Mouse (Mus musculus): ENCODE measurements around the gene Vps11.
"Not testable (repeated sequence)": the region's sequence is repeated elsewhere in the genome, so short reads cannot be mapped to it uniquely, and the experiment has no call there.

Gene Vps11

GRCm38 (mm10) chr9:44335331-44336092, 26.0 kb downstream of the Vps11 start:
- DNase-seq (ENCODE audit: low spot score in 2 of 2): peak; percentile 25 to 34

- peak; percentile 99 to 100 for DNase-seq (ENCODE audit: low spot score in 2 of 2)
These were observed 26.8 kb downstream of the Vps11 start, which contains the start of gene H2afx for GRCm38 (mm10) chr9:44334396-44335330. TSS of gene H2afx (plus strand) at chr9:44334694.

GRCm38 (mm10) chr9:44332918-44333638, 28.4 kb downstream of the Vps11 start:
- no peak for DNase-seq (ENCODE audit: low spot score in 2 of 2)

- DNase-seq (ENCODE audit: low spot score in 2 of 2): no peak
These were observed 30.7 kb downstream of the Vps11 start for GRCm38 (mm10) chr9:44330736-44331135.

GRCm38 (mm10) chr9:44327926-44328325, 33.5 kb downstream of the Vps11 start:
- DNase-seq (ENCODE audit: low spot score in 2 of 2): no peak

GRCm38 (mm10) chr9:44327064-44327711, 34.3 kb downstream of the Vps11 start:
- DNase-seq (ENCODE audit: low spot score in 2 of 2): peak; percentile 60 to 70

GRCm38 (mm10) chr9:44326371-44327063, 35.0 kb downstream of the Vps11 start:
- peak; percentile 88 to 90 for DNase-seq (ENCODE audit: low spot score in 2 of 2)

GRCm38 (mm10) chr9:44325768-44326370, 35.6 kb downstream of the Vps11 start, which contains the start of gene Dpagt1:
TSS of gene Dpagt1 (plus strand) at chr9:44326019.
- DNase-seq (ENCODE audit: low spot score in 2 of 2): no peak

GRCm38 (mm10) chr9:44325032-44325767, 36.3 kb downstream of the Vps11 start:
- DNase-seq (ENCODE audit: low spot score in 2 of 2): not testable (repeated sequence)

- DNase-seq (ENCODE audit: low spot score in 2 of 2): no peak
These were observed 37.3 kb downstream of the Vps11 start for GRCm38 (mm10) chr9:44324147-44324546.

GRCm38 (mm10) chr9:44323656-44324055, 37.8 kb downstream of the Vps11 start:
- DNase-seq (ENCODE audit: low spot score in 2 of 2): not testable (repeated sequence)

GRCm38 (mm10) chr9:44320799-44321133, 40.7 kb downstream of the Vps11 start:
- peak in 1 of 2 experiments; percentile 32 for DNase-seq (ENCODE audit: low spot score in 2 of 2)

GRCm38 (mm10) chr9:44319887-44320798, 41.3 kb downstream of the Vps11 start, which contains the start of gene C2cd2l:
TSS of gene C2cd2l (minus strand) at chr9:44320285.
- peak; percentile 91 to 93 for DNase-seq (ENCODE audit: low spot score in 2 of 2)

- DNase-seq (ENCODE audit: low spot score in 2 of 2): peak in 1 of 2 experiments; percentile 30
These were observed 42.2 kb downstream of the Vps11 start for GRCm38 (mm10) chr9:44319105-44319886.

GRCm38 (mm10) chr9:44318826-44319095, 42.7 kb downstream of the Vps11 start:
- DNase-seq (ENCODE audit: low spot score in 2 of 2): no peak

- DNase-seq (ENCODE audit: low spot score in 2 of 2): no peak
These were observed 43.2 kb downstream of the Vps11 start for GRCm38 (mm10) chr9:44318076-44318825.

- DNase-seq (ENCODE audit: low spot score in 2 of 2): no peak
These were observed 44.0 kb downstream of the Vps11 start for GRCm38 (mm10) chr9:44317452-44317851.
